Mouse (Mus musculus) erythroblast, embryonic 14.5 days (primary cell): ENCODE data around the gene Rab40b.

Experiments
- GATA1 ChIP-seq: IDR thresholded peaks from 2 replicates; pipeline ENCODE4 v1.6.1; 2012; ENCODE audit warnings: low read length, inconsistent platforms, mixed read lengths
- TAL1 ChIP-seq: IDR thresholded peaks from 3 replicates; pipeline ENCODE4 v1.6.1; 2012; ENCODE audit warnings: low read length, inconsistent platforms, mixed read lengths

GRCm38 (mm10) chr11:121326681-121327080 is 61.4 kb downstream of the Rab40b start:
- TF ChIP-seq GATA1 = no peak
- no peak for TF ChIP-seq TAL1
